Mouse (Mus musculus): ENCODE results near the gene Ankrd37. TPM values are rescaled to one million over a fixed set of nuclear protein-coding genes. Genes with fewer than 3 reads are reported as not detected.

The Ankrd37 gene
- polyA plus RNA-seq, 1 experiment, result 3.8 TPM

DNA sequence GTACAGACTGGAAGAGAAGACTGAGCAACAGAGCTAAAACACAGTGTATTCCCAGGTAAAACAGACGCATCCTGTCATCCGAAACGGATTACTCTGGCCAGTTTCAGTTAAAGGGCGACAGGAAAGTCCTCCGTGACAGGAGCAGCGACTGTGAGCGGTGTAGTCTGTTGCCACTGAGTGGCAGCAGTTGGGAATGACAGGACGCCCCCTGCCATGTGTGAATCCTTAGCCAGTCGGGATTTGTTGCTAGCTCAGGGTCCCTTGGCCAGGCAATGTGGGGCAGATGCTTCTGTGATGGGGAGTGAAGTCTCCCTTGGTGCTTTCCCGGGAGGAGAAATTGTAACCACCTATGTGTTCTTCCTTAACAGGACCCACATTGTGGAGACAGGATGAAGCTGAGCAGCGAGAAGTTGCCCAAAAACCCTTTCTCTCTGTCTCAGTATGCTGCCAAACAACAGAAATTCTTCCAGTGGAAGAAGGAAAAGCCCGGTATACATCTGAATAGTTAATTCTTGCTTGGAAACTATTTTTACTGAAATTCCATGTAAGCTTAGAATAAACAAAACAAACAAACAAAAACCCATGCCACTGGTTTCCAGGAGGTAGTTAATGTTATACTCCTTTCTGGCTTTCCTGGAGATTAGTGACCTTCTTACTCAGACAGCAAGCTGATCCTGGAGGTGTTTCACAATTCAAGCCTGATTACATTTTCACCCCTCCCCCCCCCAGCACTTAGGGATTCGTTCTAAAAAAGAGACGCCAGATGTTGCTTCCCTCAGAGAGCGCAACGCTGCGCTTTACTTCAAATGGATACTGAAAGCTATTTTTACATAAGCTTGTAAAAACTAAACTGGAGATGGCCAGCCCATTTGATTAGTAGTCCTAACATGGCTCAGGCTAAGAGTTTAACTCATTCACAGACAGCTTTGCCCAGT, 5.5 kb upstream of the Ankrd37 start:
- 55% methylated on average over 17 of the region's 17 CpGs for WGBS
- DNase-seq (ENCODE audit: low read depth in 1 of 2, low spot score in 2 of 2), result no peak
- Histone ChIP-seq H3K27ac (ENCODE audit: insufficient read depth, low read length) (no peak overlapping the region), H3K36me3 (ENCODE audit: control insufficient read depth, insufficient read depth, low read length) (no peaks in the 10 kb centered on the region), H3K27me3 (ENCODE audit: control insufficient read depth, insufficient read depth, low read length) (peaks cover 1% of the 10 kb centered on the region; the same call in 1 of the 2 replicates), H3K4me1 (ENCODE audit: control insufficient read depth, insufficient read depth, insufficient read length) (no peaks in the 10 kb centered on the region), H3K4me3 (ENCODE audit: extremely low read depth, insufficient read depth, insufficient read length) (no peak overlapping the region)
- TF ChIP-seq POLR2A (IDR thresholded peaks at IDR 0.05; ENCODE audit: low read depth, low read length), result no peak
- no peak for TF ChIP-seq CTCF (IDR thresholded peaks at IDR 0.05; ENCODE audit: extremely low read depth, insufficient read depth, insufficient read length, insufficient replicate concordance)

DNA sequence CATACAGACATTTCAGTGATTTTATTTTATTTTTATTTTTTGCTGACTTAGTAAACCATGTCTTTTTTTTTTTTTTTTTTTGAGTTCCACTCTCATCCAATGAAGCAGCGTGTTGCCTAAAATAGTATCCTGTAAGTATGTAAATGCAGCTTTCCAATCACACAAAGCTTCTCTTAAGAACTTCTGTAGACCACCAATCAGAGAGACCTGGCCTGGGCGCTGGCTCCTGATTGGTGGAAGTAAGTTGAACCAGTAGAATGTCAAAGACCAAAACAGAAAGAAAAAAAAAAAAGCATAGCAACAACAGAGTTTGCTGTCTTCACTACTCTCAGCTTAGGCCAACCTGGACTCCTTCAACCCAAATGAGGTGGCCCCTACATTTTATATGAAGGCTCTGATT, 4.8 kb upstream of the Ankrd37 start:
- WGBS, result 81% methylated on average over 2 of the region's 2 CpGs
- no peak for TF ChIP-seq POLR2A (IDR thresholded peaks at IDR 0.05; ENCODE audit: low read depth, low read length)
- TF ChIP-seq CTCF (IDR thresholded peaks at IDR 0.05; ENCODE audit: extremely low read depth, insufficient read depth, insufficient read length, insufficient replicate concordance), result no peak
- DNase-seq (ENCODE audit: low read depth in 1 of 2, low spot score in 2 of 2), result no peak
- Histone ChIP-seq H3K27me3 (ENCODE audit: control insufficient read depth, insufficient read depth, low read length) (peaks cover 1% of the 10 kb centered on the region; the same call in 1 of the 2 replicates), H3K27ac (ENCODE audit: insufficient read depth, low read length) (no peak overlapping the region), H3K4me1 (ENCODE audit: control insufficient read depth, insufficient read depth, insufficient read length) (no peaks in the 10 kb centered on the region), H3K36me3 (ENCODE audit: control insufficient read depth, insufficient read depth, low read length) (no peaks in the 10 kb centered on the region), H3K4me3 (ENCODE audit: extremely low read depth, insufficient read depth, insufficient read length) (no peak overlapping the region)

DNA sequence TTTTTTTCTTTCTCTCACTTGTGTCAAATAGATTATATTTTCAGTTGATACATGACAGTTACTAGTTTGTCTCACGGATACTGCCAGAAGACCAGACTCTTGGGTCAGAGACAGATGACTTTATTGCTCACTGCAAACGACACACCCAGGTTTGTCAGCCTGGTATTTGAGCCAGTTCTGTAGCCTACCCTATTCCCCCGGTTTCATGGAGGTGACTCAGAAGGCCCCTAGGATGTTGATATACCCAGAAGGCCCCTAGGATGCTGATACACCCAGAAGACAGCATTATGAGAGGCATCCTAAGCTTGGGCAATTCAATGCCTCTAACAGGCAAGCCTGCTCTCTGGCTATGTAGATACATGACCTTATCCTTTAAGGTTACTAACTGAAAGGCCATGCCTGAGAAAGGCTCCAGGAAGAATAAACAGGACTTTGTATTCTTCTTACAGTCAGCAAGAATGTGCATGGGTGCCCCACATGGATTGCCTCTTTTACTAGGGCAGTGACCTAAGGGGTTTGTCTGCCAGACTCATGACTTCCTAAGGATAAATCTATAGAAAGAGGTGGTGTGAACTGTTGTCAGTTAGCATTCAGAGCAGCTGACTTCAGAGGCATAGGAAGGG, 1.7 kb upstream of the Ankrd37 start:
- Histone ChIP-seq H3K4me1 (ENCODE audit: control insufficient read depth, insufficient read depth, insufficient read length) (no peaks in the 10 kb centered on the region), H3K27me3 (ENCODE audit: control insufficient read depth, insufficient read depth, low read length) (peaks cover 1% of the 10 kb centered on the region; the same call in 1 of the 2 replicates), H3K4me3 (ENCODE audit: extremely low read depth, insufficient read depth, insufficient read length) (no peak overlapping the region), H3K27ac (ENCODE audit: insufficient read depth, low read length) (no peak overlapping the region), H3K36me3 (ENCODE audit: control insufficient read depth, insufficient read depth, low read length) (no peaks in the 10 kb centered on the region)
- TF ChIP-seq CTCF (IDR thresholded peaks at IDR 0.05; ENCODE audit: extremely low read depth, insufficient read depth, insufficient read length, insufficient replicate concordance), result no peak
- TF ChIP-seq POLR2A (IDR thresholded peaks at IDR 0.05; ENCODE audit: low read depth, low read length), result no peak
- DNase-seq (ENCODE audit: low read depth in 1 of 2, low spot score in 2 of 2), result no peak
- 83% methylated on average over 3 of the region's 3 CpGs for whole genome bisulfite sequencing

DNA sequence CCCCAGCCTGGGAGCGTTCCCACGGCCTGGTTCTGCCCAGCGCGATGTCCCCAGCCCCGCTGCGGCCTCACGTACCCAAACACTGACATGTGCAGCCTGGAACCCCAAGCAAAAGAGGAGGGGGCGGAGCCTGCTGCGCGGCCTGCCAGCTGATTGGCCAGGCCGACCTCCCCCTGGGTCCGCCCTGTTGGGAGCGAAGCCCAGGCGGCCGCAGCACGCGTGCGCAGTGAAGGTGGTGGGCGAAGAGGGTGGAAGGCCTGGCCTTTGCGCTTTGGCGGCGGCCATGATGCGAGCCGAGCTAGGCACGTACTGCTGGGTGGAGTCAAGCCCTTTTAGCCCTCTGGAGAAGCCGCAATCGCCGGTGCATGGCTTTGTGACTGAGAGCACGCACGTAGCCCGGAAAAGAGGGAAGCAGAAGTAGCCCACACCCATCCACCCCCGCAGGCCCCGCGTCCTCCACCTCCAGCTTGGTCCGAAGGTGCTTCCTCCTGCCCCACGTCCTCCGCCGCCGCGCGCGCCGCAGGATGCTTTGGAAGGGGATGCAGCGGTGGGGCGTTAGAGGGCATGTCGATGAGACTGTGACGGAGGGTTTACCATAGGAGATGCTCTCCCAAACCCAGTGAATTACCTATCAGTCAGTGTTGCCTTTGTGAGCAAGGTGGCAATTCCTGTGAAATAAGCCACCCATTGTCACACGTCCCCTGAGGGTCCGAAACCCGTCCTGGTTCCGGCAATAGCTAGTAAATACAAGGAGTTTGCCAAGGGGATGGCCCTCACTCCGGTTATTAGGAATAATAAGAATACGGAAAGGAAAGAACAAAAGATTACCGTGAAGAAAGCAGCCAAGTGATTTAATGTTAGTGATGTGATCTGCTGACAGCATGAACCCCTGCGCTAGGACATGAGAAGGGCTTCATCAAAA, 5.5 kb downstream of the Ankrd37 start:
- no peaks in the 10 kb centered on the region for H3K27me3 ChIP-seq (ENCODE audit: control insufficient read depth, insufficient read depth, low read length)
- DNase-seq (ENCODE audit: low read depth in 1 of 2, low spot score in 2 of 2), result peak; percentile 92 to 99
- WGBS, result 8% methylated on average over 55 of the region's 55 CpGs
- H3K36me3 ChIP-seq (ENCODE audit: control insufficient read depth, insufficient read depth, low read length), result peaks cover 15% of the 10 kb centered on the region
- peaks cover 3% of the 10 kb centered on the region; the same call in 1 of the 2 replicates for H3K4me1 ChIP-seq (ENCODE audit: control insufficient read depth, insufficient read depth, insufficient read length)
- peak overlapping the region; percentile 64 for H3K4me3 ChIP-seq (ENCODE audit: extremely low read depth, insufficient read depth, insufficient read length)
- H3K27ac ChIP-seq (ENCODE audit: insufficient read depth, low read length), result peak overlapping the region; percentile 92
- TF ChIP-seq CTCF (IDR thresholded peaks at IDR 0.05; ENCODE audit: extremely low read depth, insufficient read depth, insufficient read length, insufficient replicate concordance) (no peak), POLR2A (IDR thresholded peaks at IDR 0.05; ENCODE audit: low read depth, low read length) (peak; percentile 82)

DNA sequence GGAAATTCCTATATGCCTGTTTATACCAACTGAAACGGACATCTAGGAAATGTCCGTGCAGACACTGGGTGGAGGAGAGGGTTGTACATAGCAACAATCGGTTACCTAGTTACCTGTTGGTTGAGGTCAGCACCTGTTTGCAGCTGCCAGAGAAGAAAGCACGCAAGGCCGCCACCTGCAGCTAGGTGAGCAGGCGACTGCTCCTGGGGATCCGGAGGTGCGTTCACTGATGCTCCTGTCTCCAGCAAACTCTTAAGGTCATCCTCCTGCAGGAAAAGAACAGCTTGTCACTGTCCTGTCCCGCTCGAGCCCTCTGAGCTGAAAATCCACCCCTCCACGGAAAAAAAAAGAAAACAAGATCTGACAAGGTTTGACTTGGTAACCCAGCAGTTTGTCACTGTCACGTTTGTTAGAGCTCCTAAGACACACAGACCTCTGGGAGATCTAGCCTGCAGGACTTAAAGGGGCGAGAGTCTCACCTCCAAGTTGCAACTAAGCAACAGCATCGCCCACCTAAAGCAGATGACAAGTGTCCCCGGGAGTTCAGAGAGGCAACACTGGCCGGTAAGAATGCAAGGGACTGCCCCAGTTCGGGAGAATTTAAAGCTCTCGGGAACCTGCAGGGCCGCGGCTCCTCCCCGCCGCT, 6.2 kb downstream of the Ankrd37 start, which contains the start of gene Lrp2bp:
TSS of gene Lrp2bp (plus strand) at position 166 of the 646 bp plus-strand sequence.
- peaks cover 3% of the 10 kb centered on the region; the same call in 1 of the 2 replicates for H3K4me1 ChIP-seq (ENCODE audit: control insufficient read depth, insufficient read depth, insufficient read length)
- peaks cover 15% of the 10 kb centered on the region for H3K36me3 ChIP-seq (ENCODE audit: control insufficient read depth, insufficient read depth, low read length)
- peak in 1 of 2 experiments; percentile 23 for DNase-seq (ENCODE audit: low read depth in 1 of 2, low spot score in 2 of 2)
- TF ChIP-seq POLR2A (IDR thresholded peaks at IDR 0.05; ENCODE audit: low read depth, low read length) (no peak), CTCF (IDR thresholded peaks at IDR 0.05; ENCODE audit: extremely low read depth, insufficient read depth, insufficient read length, insufficient replicate concordance) (no peak)
- 11% methylated on average over 22 of the region's 22 CpGs for WGBS
- peak within 1 kb of the TSS; percentile 92 for H3K27ac ChIP-seq (ENCODE audit: insufficient read depth, low read length)
- H3K27me3 ChIP-seq (ENCODE audit: control insufficient read depth, insufficient read depth, low read length), result no peaks in the 10 kb centered on the region
- peak within 1 kb of the TSS; percentile 64 for H3K4me3 ChIP-seq (ENCODE audit: extremely low read depth, insufficient read depth, insufficient read length)

DNA sequence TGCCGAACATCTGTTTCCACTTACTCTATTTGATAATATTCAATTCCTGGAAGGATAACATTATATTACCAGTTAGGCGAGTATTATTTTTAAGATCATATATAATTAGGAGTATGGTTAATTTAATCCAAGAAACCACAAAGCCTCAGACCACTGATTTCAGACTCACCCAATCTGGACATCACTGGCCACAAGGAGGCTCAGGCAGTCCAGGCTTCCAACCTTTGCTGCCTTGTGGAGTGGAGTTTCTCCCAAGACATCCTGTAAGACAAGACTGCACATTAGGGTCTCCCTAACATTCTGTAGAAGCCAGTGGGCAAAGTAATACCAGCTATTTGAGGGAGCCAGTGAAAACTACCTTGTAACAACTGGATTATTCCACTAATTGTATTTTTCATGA, 7.3 kb downstream of the Ankrd37 start:
- Histone ChIP-seq H3K4me1 (ENCODE audit: control insufficient read depth, insufficient read depth, insufficient read length) (peaks cover 3% of the 10 kb centered on the region; the same call in 1 of the 2 replicates), H3K4me3 (ENCODE audit: extremely low read depth, insufficient read depth, insufficient read length) (no peak overlapping the region), H3K27me3 (ENCODE audit: control insufficient read depth, insufficient read depth, low read length) (no peaks in the 10 kb centered on the region), H3K27ac (ENCODE audit: insufficient read depth, low read length) (no peak overlapping the region), H3K36me3 (ENCODE audit: control insufficient read depth, insufficient read depth, low read length) (peaks cover 16% of the 10 kb centered on the region)
- no peak for DNase-seq (ENCODE audit: low read depth in 1 of 2, low spot score in 2 of 2)
- 91% methylated on average over 2 of the region's 2 CpGs for WGBS
- TF ChIP-seq POLR2A (IDR thresholded peaks at IDR 0.05; ENCODE audit: low read depth, low read length), result no peak
- TF ChIP-seq CTCF (IDR thresholded peaks at IDR 0.05; ENCODE audit: extremely low read depth, insufficient read depth, insufficient read length, insufficient replicate concordance), result no peak

All from spleen, adult 2 months (tissue).